Mouse (Mus musculus) fibroblast of lung, adult 2 months (primary cell): ENCODE results near the gene Zbtb16.

Source experiments
- DNase-seq: peaks from one replicate; pipeline ENCODE4 v3.0.0-alpha.2; 2011; ENCODE audit warnings: low read depth

The Zbtb16 gene

GRCm38 (mm10) chr9:48826377-48826889 is 9.6 kb downstream of the Zbtb16 start:
- no peak for DNase-seq

GRCm38 (mm10) chr9:48824533-48825130 is 11.4 kb downstream of the Zbtb16 start:
- no peak for DNase-seq

- no peak for DNase-seq
Measured at GRCm38 (mm10) chr9:48823851-48824250, 12.2 kb downstream of the Zbtb16 start.

- no peak for DNase-seq
Measured at GRCm38 (mm10) chr9:48823319-48823705, 12.7 kb downstream of the Zbtb16 start.

GRCm38 (mm10) chr9:48822586-48823318 is 13.3 kb downstream of the Zbtb16 start:
- DNase-seq, result no peak

- DNase-seq, result no peak
Measured at GRCm38 (mm10) chr9:48821916-48822585, 14.0 kb downstream of the Zbtb16 start.

- no peak for DNase-seq
Measured at GRCm38 (mm10) chr9:48821431-48821830, 14.6 kb downstream of the Zbtb16 start.

GRCm38 (mm10) chr9:48820791-48821190 is 15.2 kb downstream of the Zbtb16 start:
- DNase-seq, result no peak

GRCm38 (mm10) chr9:48819695-48820094 is 16.3 kb downstream of the Zbtb16 start:
- DNase-seq, result no peak

GRCm38 (mm10) chr9:48819137-48819536 is 16.9 kb downstream of the Zbtb16 start:
- DNase-seq, result no peak

GRCm38 (mm10) chr9:48817907-48818306 is 18.1 kb downstream of the Zbtb16 start:
- DNase-seq, result no peak

GRCm38 (mm10) chr9:48817399-48817793 is 18.6 kb downstream of the Zbtb16 start:
- no peak for DNase-seq

- DNase-seq, result no peak
Measured at GRCm38 (mm10) chr9:48816678-48817398, 19.2 kb downstream of the Zbtb16 start.

GRCm38 (mm10) chr9:48816157-48816556 is 19.9 kb downstream of the Zbtb16 start:
- DNase-seq, result no peak

GRCm38 (mm10) chr9:48814881-48815495 is 21.0 kb downstream of the Zbtb16 start:
- DNase-seq, result no peak

GRCm38 (mm10) chr9:48813960-48814880 is 21.8 kb downstream of the Zbtb16 start:
- no peak for DNase-seq

GRCm38 (mm10) chr9:48812352-48812751 is 23.7 kb downstream of the Zbtb16 start:
- no peak for DNase-seq

GRCm38 (mm10) chr9:48806591-48806990 is 29.4 kb downstream of the Zbtb16 start:
- DNase-seq, result no peak

- no peak for DNase-seq
Measured at GRCm38 (mm10) chr9:48805850-48806249, 30.2 kb downstream of the Zbtb16 start.

- DNase-seq, result no peak
Measured at GRCm38 (mm10) chr9:48804509-48804908, 31.5 kb downstream of the Zbtb16 start.
